Mouse (Mus musculus): ENCODE results near the gene Golm1. TPM values are rescaled to one million over a fixed set of nuclear protein-coding genes. Genes with fewer than 3 reads are reported as not detected.

The Golm1 gene
- polyA plus RNA-seq, 1 experiment = 3.4 TPM

DNA sequence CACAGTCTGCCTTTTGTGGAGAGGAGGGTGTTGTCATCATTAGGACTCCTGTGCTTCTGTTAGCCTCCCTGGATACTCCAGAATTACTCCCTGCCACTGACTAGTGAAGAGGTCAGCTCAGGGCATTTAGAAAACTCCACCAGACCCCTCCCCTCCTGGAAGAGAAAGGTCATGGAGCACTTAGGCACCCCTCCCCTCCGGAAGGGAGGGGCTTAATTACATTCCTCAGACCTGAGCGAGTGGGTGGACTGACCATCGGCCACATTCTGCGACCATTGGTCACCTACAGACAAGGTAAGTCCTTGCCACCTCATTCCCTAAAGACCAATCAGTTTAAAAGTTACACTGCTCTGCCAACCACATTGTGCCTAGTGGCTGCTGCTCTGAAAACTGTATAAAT lies 3.7 kb upstream of the Golm1 start:
- TF ChIP-seq FLI1 (IDR thresholded peaks at IDR 0.05; ENCODE audit: low read length) (no peak), GATA1 (IDR thresholded peaks at IDR 0.05; ENCODE audit: borderline replicate concordance, low read length) (no peak)
- Histone ChIP-seq H3K4me3 (replicated peaks) (no peak overlapping the region), H3K9me3 (no peaks in the 10 kb centered on the region), H3K36me3 (replicated peaks; ENCODE audit: low read length) (no peaks in the 10 kb centered on the region), H3K4me1 (peaks cover 15% of the 10 kb centered on the region), H3K27me3 (replicated peaks) (peaks cover 37% of the 10 kb centered on the region)

DNA sequence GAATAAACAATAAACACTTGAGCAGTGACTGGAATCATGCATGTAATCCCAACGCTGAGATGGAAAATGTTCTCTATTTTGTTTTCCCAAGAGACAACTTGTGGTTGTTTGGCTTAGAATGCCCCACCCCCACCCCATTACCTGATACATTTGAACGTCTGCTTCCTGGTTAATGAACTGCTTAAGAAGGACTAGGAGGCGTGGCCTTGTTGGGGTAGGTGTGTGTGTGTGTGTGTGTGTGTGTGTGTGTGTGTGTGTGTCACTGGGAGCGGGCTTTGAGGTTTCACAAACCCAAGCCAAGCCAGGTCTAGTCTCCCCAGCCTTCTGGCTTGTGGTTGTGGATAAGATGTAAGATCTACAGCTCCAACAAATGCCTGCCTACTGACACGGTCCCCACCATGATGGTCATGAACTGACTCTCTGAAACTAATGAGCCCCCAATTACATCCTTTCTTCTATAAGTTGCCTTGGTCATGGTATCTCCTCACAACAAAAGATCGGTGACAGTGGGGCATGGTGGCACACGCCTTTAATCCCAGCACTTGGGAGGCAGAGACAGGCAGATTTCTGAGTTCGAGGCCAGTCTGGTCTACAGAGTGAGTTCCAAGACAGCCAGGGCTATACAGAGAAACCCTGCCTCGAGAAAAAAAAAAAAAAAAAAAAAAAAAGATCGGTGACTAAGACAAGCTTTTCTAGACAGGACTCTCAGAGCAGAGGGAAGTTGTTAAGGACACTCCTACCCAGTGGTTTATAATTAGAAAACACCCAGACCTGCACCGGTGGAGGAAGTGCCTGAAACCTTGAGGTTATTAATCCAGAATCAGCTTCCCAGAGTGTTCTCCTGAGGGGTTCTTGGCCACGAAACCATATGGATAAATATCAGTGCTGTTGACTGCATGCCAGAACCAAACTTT lies 962 bp upstream of the Golm1 start:
- peaks cover 32% of the 10 kb centered on the region for H3K4me1 ChIP-seq
- no peaks in the 10 kb centered on the region for H3K9me3 ChIP-seq
- no peaks in the 10 kb centered on the region for H3K36me3 ChIP-seq (replicated peaks; ENCODE audit: low read length)
- peaks cover 24% of the 10 kb centered on the region for H3K27me3 ChIP-seq (replicated peaks)
- no peak overlapping the region for H3K4me3 ChIP-seq (replicated peaks)
- TF ChIP-seq FLI1 (IDR thresholded peaks at IDR 0.05; ENCODE audit: low read length) (no peak), GATA1 (IDR thresholded peaks at IDR 0.05; ENCODE audit: borderline replicate concordance, low read length) (no peak)

DNA sequence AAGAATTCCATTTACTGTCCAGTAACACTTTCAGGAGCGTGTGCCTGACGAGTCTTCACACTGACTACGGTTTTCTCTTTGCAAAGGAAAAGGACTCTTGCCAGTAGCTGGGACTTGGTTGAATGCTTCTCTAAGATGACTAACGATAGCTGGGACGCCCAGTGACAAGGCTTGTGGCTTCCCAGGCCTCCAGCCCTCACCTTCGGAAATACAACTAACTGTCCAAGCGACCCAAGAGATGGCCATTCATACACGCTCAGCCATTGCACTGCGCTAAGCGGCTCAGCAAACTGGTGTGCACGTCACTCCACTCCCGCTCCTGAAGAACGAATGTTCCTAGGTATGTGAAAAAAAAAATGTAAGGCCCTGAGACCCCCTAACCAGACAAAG lies 855 bp downstream of the Golm1 start:
- no peaks in the 10 kb centered on the region for H3K36me3 ChIP-seq (replicated peaks; ENCODE audit: low read length)
- H3K4me3 ChIP-seq (replicated peaks) = peak overlapping the region; percentile 93
- TF ChIP-seq FLI1 (IDR thresholded peaks at IDR 0.05; ENCODE audit: low read length) = no peak
- TF ChIP-seq GATA1 (IDR thresholded peaks at IDR 0.05; ENCODE audit: borderline replicate concordance, low read length) = no peak
- no peaks in the 10 kb centered on the region for H3K9me3 ChIP-seq
- peaks cover 14% of the 10 kb centered on the region for H3K27me3 ChIP-seq (replicated peaks)
- H3K4me1 ChIP-seq = peaks cover 43% of the 10 kb centered on the region

DNA sequence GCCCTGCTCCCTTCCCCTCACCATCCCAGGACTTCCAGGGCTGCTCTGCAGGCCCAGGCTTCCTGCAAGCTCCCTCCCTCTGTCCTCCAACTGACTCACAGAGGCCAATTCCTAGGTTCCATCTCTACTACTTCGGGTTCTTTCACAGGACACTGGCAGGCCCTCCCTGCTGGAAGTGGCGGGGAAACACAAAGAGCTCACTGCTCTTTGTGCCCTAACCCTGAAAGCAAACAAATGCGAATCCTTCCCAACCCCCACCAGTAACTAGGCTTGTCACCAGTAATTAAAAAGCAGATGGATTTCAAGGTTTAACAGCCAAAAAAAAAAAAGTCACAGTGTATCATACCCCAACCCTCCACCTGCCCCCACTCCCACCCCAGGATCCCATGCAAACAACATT lies 1.4 kb downstream of the Golm1 start:
- Histone ChIP-seq H3K27me3 (replicated peaks) (peaks cover 12% of the 10 kb centered on the region), H3K36me3 (replicated peaks; ENCODE audit: low read length) (peaks cover 3% of the 10 kb centered on the region), H3K4me3 (replicated peaks) (peak overlapping the region; percentile 93), H3K4me1 (peaks cover 49% of the 10 kb centered on the region), H3K9me3 (no peaks in the 10 kb centered on the region)
- TF ChIP-seq FLI1 (IDR thresholded peaks at IDR 0.05; ENCODE audit: low read length) (no peak), GATA1 (IDR thresholded peaks at IDR 0.05; ENCODE audit: borderline replicate concordance, low read length) (no peak)

DNA sequence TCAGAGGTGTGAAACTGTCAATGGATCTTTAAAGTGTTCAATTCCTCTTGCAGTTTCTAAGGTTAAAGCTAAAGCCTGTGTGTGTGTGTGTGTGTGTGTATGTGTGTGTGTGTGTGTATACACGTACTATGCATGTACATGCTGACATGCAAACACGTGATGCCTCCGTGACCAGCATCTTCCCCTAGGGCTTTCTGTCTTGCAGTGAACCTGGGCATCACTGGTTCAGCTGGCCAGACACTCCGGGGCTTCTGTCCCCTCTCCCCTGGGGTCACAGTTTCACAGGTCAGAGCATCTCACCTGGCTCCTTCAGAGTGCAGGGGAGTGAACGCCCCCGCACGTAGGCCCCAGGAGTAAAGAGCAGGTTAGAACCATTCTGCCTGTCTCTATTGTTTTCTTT lies 2.0 kb downstream of the Golm1 start:
- H3K36me3 ChIP-seq (replicated peaks; ENCODE audit: low read length) = peaks cover 3% of the 10 kb centered on the region
- H3K4me3 ChIP-seq (replicated peaks) = peak overlapping the region; percentile 28
- TF ChIP-seq GATA1 (IDR thresholded peaks at IDR 0.05; ENCODE audit: borderline replicate concordance, low read length) (no peak), FLI1 (IDR thresholded peaks at IDR 0.05; ENCODE audit: low read length) (no peak)
- peaks cover 6% of the 10 kb centered on the region for H3K27me3 ChIP-seq (replicated peaks)
- peaks cover 55% of the 10 kb centered on the region for H3K4me1 ChIP-seq
- H3K9me3 ChIP-seq = no peaks in the 10 kb centered on the region

DNA sequence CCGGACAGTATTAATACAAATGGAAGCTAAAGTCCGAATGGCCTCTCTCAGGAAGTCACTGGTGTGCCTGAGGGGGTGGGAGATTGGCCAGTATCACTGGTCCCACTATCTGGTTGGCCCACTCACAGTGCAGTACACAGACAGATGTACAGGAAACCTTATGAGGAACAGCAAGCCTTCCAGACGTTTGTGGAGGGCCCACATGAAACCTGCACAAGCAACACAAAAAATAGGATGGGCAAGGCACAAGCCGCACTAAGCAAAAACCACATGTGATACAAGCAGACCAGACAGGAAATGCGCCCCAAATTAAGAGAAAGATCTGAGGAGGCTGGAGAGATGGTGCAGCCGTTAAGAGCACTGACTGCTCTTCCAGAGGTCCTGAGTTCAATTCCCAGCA lies 3.4 kb downstream of the Golm1 start:
- peaks cover 3% of the 10 kb centered on the region for H3K36me3 ChIP-seq (replicated peaks; ENCODE audit: low read length)
- H3K9me3 ChIP-seq = no peaks in the 10 kb centered on the region
- peaks cover 2% of the 10 kb centered on the region for H3K27me3 ChIP-seq (replicated peaks)
- TF ChIP-seq FLI1 (IDR thresholded peaks at IDR 0.05; ENCODE audit: low read length) (no peak; the same call in 1 of the 2 replicates), GATA1 (IDR thresholded peaks at IDR 0.05; ENCODE audit: borderline replicate concordance, low read length) (no peak)
- H3K4me3 ChIP-seq (replicated peaks) = peak overlapping the region; percentile 51
- H3K4me1 ChIP-seq = peaks cover 61% of the 10 kb centered on the region

DNA sequence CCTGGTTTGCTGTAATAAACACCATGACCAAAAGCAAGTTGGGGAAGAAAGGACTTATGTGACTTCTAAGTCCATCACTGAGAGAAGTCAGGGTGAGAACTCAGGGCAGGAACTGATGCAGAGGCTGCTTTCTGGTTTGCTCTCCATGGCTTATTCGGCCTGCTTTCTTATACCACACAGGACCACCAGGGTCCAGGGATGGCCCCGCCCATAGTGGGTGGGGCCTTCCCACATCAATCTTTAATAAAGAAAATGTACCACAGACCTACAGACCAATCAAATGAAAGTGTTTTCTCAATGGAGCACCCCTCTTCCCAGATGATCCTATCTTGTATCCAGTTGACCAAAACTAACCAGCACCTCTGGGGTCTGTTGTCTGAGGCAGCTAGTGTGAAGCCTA lies 4.1 kb downstream of the Golm1 start:
- Histone ChIP-seq H3K27me3 (replicated peaks) (no peaks in the 10 kb centered on the region), H3K4me1 (peaks cover 62% of the 10 kb centered on the region), H3K9me3 (no peaks in the 10 kb centered on the region), H3K36me3 (replicated peaks; ENCODE audit: low read length) (peaks cover 7% of the 10 kb centered on the region), H3K4me3 (replicated peaks) (no peak overlapping the region)
- TF ChIP-seq FLI1 (IDR thresholded peaks at IDR 0.05; ENCODE audit: low read length) = no peak
- no peak for TF ChIP-seq GATA1 (IDR thresholded peaks at IDR 0.05; ENCODE audit: borderline replicate concordance, low read length)

DNA sequence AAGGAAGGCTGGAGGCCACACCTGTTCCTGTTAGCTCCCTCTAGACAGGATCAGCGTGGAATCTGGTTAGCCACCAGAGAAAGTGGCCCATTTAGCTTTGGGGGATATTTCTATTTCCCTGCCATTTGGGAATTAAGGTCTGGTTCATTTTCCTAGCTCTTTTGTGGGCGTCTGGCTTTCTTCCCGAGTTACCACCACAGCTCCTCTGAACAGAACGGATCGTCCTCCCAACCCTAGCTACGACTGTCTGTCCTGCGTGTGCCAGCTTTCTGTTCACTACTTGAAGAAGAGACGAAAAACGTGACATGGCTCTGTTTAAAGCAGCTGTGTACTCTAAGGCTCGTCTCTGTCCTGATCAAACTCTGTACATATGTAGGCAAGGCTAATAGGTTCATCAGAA lies 5.7 kb downstream of the Golm1 start:
- no peak overlapping the region for H3K4me3 ChIP-seq (replicated peaks)
- no peaks in the 10 kb centered on the region for H3K27me3 ChIP-seq (replicated peaks)
- no peaks in the 10 kb centered on the region for H3K9me3 ChIP-seq
- TF ChIP-seq GATA1 (IDR thresholded peaks at IDR 0.05; ENCODE audit: borderline replicate concordance, low read length) = no peak
- TF ChIP-seq FLI1 (IDR thresholded peaks at IDR 0.05; ENCODE audit: low read length) = no peak
- H3K36me3 ChIP-seq (replicated peaks; ENCODE audit: low read length) = peaks cover 22% of the 10 kb centered on the region
- H3K4me1 ChIP-seq = peaks cover 69% of the 10 kb centered on the region

DNA sequence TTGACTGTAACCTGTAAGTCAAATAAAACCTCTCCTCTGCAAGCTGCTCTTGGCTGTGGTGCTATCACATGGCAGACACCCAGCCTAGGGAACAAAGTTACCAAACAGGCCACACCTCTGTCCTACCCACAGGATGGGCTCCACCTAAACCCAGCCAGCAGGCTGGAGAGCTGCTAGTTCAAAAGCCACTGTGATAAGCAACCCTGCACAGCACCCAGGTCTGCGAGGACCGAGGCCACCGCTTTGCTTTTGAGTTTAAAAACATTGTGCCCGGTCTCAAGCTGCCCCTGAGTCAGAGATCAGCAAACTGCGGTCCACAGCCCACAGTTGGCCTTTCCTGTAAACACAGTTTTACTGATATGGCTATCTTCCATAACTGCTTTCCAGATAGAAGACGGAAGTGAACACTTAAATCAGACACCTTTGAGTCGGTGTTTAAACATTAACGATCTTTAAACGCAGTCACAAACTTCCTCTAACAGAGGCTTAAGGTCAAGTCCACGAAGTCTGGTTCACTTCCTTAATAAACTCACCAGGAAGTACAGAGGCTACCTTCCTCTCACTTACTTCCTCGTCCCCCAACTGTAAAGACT lies 7.0 kb downstream of the Golm1 start:
- peaks cover 35% of the 10 kb centered on the region for H3K36me3 ChIP-seq (replicated peaks; ENCODE audit: low read length)

DNA sequence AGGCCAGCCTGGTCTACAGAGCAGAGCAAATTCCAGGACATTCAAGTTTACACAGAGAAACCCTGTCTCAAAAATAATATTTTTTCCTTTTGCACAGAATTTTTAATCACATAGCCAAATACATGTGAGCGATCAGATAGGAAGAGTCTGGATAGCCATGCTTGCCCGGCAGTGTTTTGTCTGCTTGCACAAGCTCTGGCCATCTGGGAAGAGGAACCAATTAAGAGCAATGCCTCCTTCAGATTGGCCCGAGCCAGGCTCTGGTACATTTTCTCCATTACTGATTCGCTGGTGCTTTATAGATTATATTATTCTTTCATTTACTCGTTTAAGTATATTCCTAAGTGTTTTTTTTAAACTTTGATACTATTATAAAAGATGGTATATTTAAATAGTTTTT lies 7.8 kb downstream of the Golm1 start:
- peaks cover 55% of the 10 kb centered on the region for H3K4me1 ChIP-seq
- no peaks in the 10 kb centered on the region for H3K27me3 ChIP-seq (replicated peaks)
- peaks cover 44% of the 10 kb centered on the region for H3K36me3 ChIP-seq (replicated peaks; ENCODE audit: low read length)
- H3K9me3 ChIP-seq = no peaks in the 10 kb centered on the region
- H3K4me3 ChIP-seq (replicated peaks) = no peak overlapping the region
- TF ChIP-seq FLI1 (IDR thresholded peaks at IDR 0.05; ENCODE audit: low read length) (no peak), GATA1 (IDR thresholded peaks at IDR 0.05; ENCODE audit: borderline replicate concordance, low read length) (no peak)

More for the DNA sequence above, 7.0 kb downstream of the Golm1 start:
- Histone ChIP-seq H3K4me1 (peaks cover 61% of the 10 kb centered on the region), H3K27me3 (replicated peaks) (no peaks in the 10 kb centered on the region), H3K4me3 (replicated peaks) (peak overlapping the region; percentile 85), H3K9me3 (no peaks in the 10 kb centered on the region)
- TF ChIP-seq FLI1 (IDR thresholded peaks at IDR 0.05; ENCODE audit: low read length) (no peak), GATA1 (IDR thresholded peaks at IDR 0.05; ENCODE audit: borderline replicate concordance, low read length) (no peak)

Data from megakaryocyte, embryonic 14.5 days (primary cell).